Mouse (Mus musculus) embryonic facial prominence, embryonic 14.5 days (tissue): Measurements from ENCODE around the gene Herc1. TPM values are rescaled to one million over a fixed set of nuclear protein-coding genes. Genes with fewer than 3 reads are reported as not detected.
"Not testable (repeated sequence)": the region's sequence is repeated elsewhere in the genome, so short reads cannot be mapped to it uniquely, and the experiment has no call there.

Experiments
- ATAC-seq: fragments of 200-750 bp; cut with Nextera tagmentation; 2 replicates; pipeline ENCODE4 v1.8.0; 2017; ENCODE audit warnings: low read depth, moderate number of reproducible peaks, moderate TSS enrichment
- DNase-seq: peaks from one replicate; pipeline ENCODE4 v3.0.0-alpha.2; 2015; ENCODE audit warnings: low spot score
- H3K27ac ChIP-seq: fragments of 300-500 bp; sonication (generic); replicated peaks from 2 replicates; pipeline ENCODE4 v1.5.1; 2014; ENCODE audit warnings: low read depth, mild to moderate bottlenecking, low read length, moderate library complexity
- H3K27me3 ChIP-seq: fragments of 300-500 bp; sonication (generic); replicated peaks from 2 replicates; pipeline ENCODE4 v1.6.1; 2014; ENCODE audit warnings: low read length; ENCODE audit not compliant: control insufficient read depth, insufficient read depth
- H3K36me3 ChIP-seq: fragments of 300-500 bp; sonication (generic); 2 replicates; pipeline ENCODE4 v1.6.1; 2014; ENCODE audit warnings: low read length, mixed read lengths; ENCODE audit not compliant: control insufficient read depth, insufficient read depth
- H3K4me1 ChIP-seq: fragments of 300-500 bp; sonication (generic); 2 replicates; pipeline ENCODE4 v1.6.1; 2014; ENCODE audit warnings: antibody characterized with exemption, low read length; ENCODE audit not compliant: control insufficient read depth, insufficient read depth
- H3K4me2 ChIP-seq: fragments of 300-500 bp; sonication (generic); 2 replicates; pipeline ENCODE4 v1.6.1; 2014; ENCODE audit warnings: low read depth, mild to moderate bottlenecking, low read length, moderate library complexity, mixed read lengths
- H3K4me3 ChIP-seq: fragments of 300-500 bp; sonication (generic); 2 replicates; pipeline ENCODE4 v1.5.1; 2014; ENCODE audit warnings: low read depth, mild to moderate bottlenecking, low read length
- H3K9ac ChIP-seq: fragments of 300-500 bp; sonication (generic); 2 replicates; pipeline ENCODE4 v1.6.1; 2014; ENCODE audit warnings: low read depth, mild to moderate bottlenecking, low read length, moderate library complexity, mixed read lengths
- H3K9me3 ChIP-seq: fragments of 300-500 bp; sonication (generic); 2 replicates; pipeline ENCODE4 v1.6.1; 2016; ENCODE audit warnings: low read length; ENCODE audit not compliant: control insufficient read depth
- WGBS: fragments of 180-500 bp; shearing (Covaris S2); extraction: QIAGEN DNeasy Blood & Tissue Kit; methylation state at CpG from one replicate; pipeline ENCODE4 v1.1.7; 2014; 5-methylcytosine and 5-hydroxymethylcytosine counted together
- polyA plus RNA-seq: library from polyadenylated mRNA; unstranded; fragments of >200 nt; fragmentation: Nextera tagmentation; extraction: Ambion mirVana; gene quantifications from 2 replicates; pipeline ENCODE4 v1.2.1, GENCODE M21; 2014

Gene Herc1
- polyA plus RNA-seq, 1 experiment from 2014 or later: 20.0 TPM

DNA sequence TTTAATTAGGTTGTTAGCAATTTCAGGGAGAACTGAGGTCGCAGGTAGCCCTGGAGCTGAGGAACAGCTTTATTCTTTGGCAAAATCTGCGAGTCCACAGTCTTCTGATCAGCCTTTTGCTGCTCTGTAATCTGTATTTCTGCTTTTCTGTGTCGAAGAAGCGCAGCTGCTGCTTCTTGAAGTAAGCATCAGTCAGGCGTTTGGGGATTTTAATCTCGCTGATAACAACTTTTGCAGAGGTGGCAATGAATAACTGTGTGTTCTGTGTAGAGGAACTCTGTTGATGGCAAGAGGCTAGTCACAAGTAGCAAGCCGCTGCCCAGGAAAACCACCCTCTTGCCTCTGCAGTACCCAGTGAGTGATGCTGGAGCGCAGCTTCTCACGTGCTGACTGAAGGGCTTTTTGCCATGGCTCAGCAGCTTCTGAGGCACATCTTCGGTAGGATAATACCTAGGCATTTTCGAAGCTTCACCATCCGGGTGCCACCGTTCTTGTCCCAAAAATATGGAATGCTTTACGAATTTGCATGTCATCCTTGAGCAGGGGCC, 10.0 kb downstream of the Herc1 start:
- Histone ChIP-seq H3K9me3 (no peaks in the 10 kb centered on the region), H3K4me1 (no peaks in the 10 kb centered on the region), H3K27ac (no peak overlapping the region), H3K27me3 (no peaks in the 10 kb centered on the region), H3K36me3 (no peaks in the 10 kb centered on the region), H3K4me3 (no peak overlapping the region), H3K4me2 (no peak overlapping the region), H3K9ac (no peak overlapping the region)
- DNase-seq (no peak), ATAC-seq (no peak)
- 81% methylated on average over 14 of the region's 14 CpGs for WGBS

DNA sequence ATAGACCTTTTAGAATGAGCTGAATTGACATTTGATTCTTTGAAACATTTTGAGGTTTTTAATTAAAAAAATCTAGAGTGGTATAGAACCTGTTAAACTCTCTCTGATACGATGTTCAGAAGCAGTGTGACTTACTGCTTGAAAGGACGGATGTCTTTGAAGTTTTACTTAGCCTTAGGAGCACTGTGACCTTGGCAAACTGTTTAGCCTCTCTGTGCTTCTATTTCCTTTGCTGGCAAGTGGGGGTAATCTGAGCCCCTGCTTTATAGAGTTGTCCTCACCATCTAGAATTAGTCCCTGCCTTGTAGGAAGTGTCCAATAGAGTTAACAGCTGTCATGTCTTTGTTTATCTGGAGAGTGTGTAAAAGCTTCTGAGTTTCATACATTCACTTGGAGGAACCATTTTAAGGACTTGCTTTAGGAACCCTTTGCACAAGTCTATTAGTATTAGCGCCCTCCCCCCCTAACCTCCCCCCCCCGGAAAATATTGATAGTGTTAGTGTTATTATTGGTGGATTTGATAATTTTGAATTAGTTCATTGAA, 18.7 kb downstream of the Herc1 start:
- Histone ChIP-seq H3K27ac (no peak overlapping the region), H3K9me3 (no peaks in the 10 kb centered on the region), H3K36me3 (peaks cover 20% of the 10 kb centered on the region), H3K4me2 (no peak overlapping the region), H3K9ac (no peak overlapping the region), H3K27me3 (no peaks in the 10 kb centered on the region), H3K4me3 (no peak overlapping the region), H3K4me1 (no peaks in the 10 kb centered on the region)
- no peak for ATAC-seq
- WGBS: 60% methylated on average over 4 of the region's 4 CpGs
- DNase-seq: peak; percentile 26

DNA sequence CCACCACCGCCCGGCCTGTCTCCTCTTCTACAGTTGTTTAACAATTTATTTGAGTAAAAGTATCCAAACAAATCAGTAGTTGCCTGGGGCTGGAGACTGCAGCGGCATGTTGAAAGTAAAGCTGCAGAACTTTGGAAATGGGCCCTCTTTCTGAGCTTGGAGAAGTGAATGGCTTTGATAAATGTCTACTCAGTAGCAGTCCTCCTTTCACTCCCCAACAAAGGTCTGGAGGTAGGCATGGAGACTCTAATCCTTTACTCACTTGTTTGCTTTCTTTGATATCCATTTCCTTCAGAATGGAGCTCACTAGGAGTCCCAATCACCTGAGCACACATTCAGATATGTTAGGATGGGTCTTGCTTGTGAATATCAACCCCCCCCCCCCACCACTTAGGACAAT, 20.1 kb downstream of the Herc1 start:
- Histone ChIP-seq H3K27ac (no peak overlapping the region), H3K4me1 (no peaks in the 10 kb centered on the region), H3K9me3 (no peaks in the 10 kb centered on the region), H3K27me3 (no peaks in the 10 kb centered on the region), H3K36me3 (peaks cover 22% of the 10 kb centered on the region), H3K9ac (no peak overlapping the region), H3K4me2 (no peak overlapping the region), H3K4me3 (no peak overlapping the region)
- DNase-seq (no peak), ATAC-seq (no peak)
- WGBS: 84% methylated on average over 3 of the region's 3 CpGs

DNA sequence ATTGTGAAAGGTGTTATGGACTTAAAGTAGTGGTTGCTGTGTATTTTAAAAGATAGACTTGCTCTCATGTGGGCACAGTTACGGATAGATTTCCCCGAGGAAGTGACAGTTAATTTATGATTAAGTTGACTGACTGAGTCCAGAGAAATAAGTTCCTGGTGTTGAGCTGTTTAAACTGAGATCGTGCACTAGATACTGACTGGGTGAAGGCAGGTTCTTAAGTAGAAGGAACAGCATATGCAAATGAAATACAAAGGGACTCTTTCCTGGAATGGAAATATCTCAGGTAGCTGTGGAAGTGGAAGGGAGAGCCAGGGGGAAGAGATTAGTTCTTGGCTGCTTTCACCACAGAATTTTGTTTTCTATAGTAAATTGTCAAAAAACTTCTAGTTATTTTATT, 20.6 kb downstream of the Herc1 start:
- 66% methylated on average over 3 of the region's 3 CpGs for WGBS
- Histone ChIP-seq H3K9ac (no peak overlapping the region), H3K9me3 (no peaks in the 10 kb centered on the region), H3K4me2 (no peak overlapping the region), H3K4me3 (no peak overlapping the region), H3K27me3 (no peaks in the 10 kb centered on the region), H3K4me1 (no peaks in the 10 kb centered on the region), H3K36me3 (peaks cover 22% of the 10 kb centered on the region), H3K27ac (no peak overlapping the region)
- no peak for ATAC-seq
- DNase-seq: no peak

DNA sequence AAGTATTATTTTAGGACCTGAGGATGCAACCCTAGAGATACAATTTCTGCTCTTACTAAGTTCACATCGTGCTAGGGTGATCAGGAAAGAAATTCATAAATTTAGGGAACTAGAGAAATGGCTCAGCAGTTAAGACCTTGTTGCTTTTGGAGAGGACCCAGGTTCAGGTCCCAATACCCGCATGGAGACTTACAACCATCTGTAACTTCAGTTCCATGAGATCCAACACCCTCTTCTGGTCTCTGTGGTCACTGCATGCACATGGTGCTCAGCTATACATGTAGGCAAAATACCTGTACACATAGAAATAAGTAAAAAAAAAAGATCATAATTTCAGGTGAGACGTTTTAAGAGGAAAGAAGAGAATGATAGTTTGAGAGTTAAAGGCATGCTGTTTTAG, 23.2 kb downstream of the Herc1 start:
- no peak overlapping the region for H3K27ac ChIP-seq
- no peak overlapping the region for H3K9ac ChIP-seq
- no peak for DNase-seq
- no peak overlapping the region for H3K4me2 ChIP-seq
- H3K36me3 ChIP-seq: peaks cover 34% of the 10 kb centered on the region
- ATAC-seq: no peak
- no peak overlapping the region for H3K4me3 ChIP-seq
- H3K27me3 ChIP-seq: no peaks in the 10 kb centered on the region
- no peaks in the 10 kb centered on the region for H3K9me3 ChIP-seq
- 91% methylated on average over 3 of the region's 3 CpGs for WGBS
- no peaks in the 10 kb centered on the region for H3K4me1 ChIP-seq

DNA sequence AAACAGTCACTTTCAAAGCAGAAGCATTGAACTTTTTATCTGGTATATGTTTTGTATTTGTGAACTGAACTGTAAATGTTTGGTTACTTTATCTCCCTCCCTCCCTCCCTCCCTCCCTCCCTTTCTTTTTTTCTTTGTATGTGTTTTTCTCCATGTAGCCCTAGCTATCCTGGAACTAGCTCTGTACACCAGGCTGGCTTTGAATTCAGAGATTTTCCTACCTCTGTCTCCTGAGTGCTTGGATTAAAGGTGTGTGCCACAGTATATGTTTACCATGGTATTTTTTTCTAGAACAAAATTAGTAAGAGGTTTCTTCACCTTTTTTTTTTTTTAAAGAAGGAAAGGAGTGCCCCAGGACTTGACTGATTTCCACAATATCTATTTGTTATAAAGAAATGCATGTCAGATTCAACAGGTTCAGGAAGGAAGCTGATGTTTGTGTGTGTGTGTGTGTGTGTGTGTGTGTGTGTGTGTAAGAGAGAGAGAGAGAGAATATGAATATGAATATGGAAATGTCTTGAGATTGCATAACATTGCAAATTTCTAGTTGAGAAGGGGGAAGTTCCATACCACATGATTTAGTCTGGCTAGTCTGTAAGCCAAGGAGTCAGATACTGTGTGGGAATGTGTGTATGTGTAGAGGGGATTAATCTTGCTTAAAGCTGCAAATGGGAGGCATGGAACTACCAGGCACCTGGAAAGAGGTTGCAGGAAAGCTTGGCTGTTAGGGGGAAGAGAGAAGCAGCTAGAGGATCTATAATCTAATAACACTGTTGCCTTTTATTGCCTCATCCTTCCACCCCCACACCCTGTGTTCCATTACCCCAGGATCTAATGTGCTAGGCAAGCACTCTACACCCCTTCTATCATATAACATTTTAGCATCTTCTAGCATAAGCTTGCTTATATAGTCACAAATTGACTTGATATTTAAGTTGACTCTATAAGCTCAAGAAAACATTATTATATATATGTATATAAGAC, 24.5 kb downstream of the Herc1 start:
- ATAC-seq: no peak
- Histone ChIP-seq H3K9me3 (no peaks in the 10 kb centered on the region), H3K4me2 (no peak overlapping the region), H3K4me3 (no peak overlapping the region), H3K36me3 (peaks cover 34% of the 10 kb centered on the region), H3K9ac (no peak overlapping the region), H3K4me1 (no peaks in the 10 kb centered on the region), H3K27ac (no peak overlapping the region), H3K27me3 (no peaks in the 10 kb centered on the region)
- no peak for DNase-seq

DNA sequence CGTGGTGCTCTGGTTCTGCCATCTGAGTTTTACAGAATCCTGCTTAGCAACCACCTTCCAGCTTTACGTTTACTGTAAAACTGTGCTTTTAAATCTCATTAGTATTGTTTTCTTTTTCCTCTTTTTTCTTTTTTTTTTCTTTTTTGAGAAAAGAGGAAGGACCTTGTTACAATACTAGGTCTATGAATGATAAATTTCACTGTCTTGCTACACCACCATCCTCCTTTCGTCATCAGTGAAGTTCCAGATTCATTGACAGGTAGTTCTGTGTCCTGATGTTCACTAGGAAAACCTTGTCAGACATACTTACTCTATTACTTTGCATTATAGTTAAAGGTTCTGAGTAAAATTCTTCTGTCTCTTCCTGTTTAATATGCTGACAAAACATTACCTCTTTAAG, 33.2 kb downstream of the Herc1 start:
- no peak overlapping the region for H3K27ac ChIP-seq
- WGBS: 87% methylated on average over 3 of the region's 3 CpGs

DNA sequence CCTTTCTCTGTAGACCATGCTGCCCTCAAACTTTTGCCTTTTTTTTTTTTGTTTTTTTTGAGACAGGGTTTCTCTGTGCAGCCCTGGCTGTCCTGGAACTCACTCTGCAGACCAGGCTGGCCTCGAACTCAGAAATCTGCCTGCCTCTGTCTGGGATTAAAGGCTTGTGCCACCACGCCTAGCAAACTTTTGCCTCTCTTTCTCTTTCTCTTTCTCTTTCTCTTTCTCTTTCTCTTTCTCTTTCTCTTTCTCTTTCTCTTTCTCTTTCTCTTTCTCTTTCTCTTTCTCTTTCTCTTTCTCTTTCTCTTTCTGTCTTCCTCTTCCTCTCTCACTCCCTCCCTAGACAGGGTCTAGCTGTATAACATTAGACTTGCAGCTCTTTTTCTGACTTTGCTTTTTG, 40.1 kb downstream of the Herc1 start:
- WGBS: 86% methylated on average over 2 of the region's 2 CpGs
- H3K36me3 ChIP-seq: peaks cover 44% of the 10 kb centered on the region

More for the DNA sequence above, 33.2 kb downstream of the Herc1 start:
- Histone ChIP-seq H3K4me3 (no peak overlapping the region), H3K36me3 (peaks cover 17% of the 10 kb centered on the region; the same call in 1 of the 2 replicates), H3K9ac (no peak overlapping the region), H3K9me3 (no peaks in the 10 kb centered on the region), H3K4me1 (no peaks in the 10 kb centered on the region), H3K27me3 (no peaks in the 10 kb centered on the region), H3K4me2 (no peak overlapping the region)
- DNase-seq (no peak), ATAC-seq (no peak)

More for the DNA sequence above, 40.1 kb downstream of the Herc1 start:
- not testable (repeated sequence) for H3K4me3 ChIP-seq, H3K4me1 ChIP-seq, H3K9ac ChIP-seq, H3K27me3 ChIP-seq, H3K27ac ChIP-seq, H3K4me2 ChIP-seq, DNase-seq, ATAC-seq, H3K9me3 ChIP-seq
